Mouse (Mus musculus) liver, adult 2 months (tissue): ENCODE data around the gene Jade1.

ENCODE experiments used
- CTCF ChIP-seq: fragments of 200-500 bp; IDR thresholded peaks from 2 replicates; pipeline ENCODE4 v1.5.1; 2011; ENCODE audit warnings: low read depth, low read length, control low read depth
- POLR2A ChIP-seq: fragments of 200-500 bp; IDR thresholded peaks from 2 replicates; pipeline ENCODE4 v1.6.1; 2011; ENCODE audit warnings: low read length, control low read depth; ENCODE audit not compliant: insufficient read depth; ENCODE audit errors: extremely low read depth

DNA sequence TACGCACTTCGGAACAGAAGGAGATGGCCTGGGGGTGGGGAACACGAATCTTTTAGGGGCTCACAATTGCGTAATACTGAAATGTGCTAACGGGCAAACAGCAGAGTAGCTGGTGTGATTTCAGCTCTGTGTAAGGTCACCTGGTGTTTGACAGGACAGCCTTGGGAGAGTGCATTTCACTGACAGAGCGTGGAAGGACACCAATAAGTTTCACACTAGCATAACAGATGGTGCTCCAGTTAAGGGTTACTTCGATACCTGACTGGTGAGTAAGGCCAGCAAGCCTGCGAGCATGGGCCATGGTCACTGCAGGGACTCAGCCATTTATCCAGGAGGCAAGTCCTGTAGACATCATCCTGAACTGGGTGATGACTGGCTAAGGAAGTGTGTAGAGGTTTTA is 18.7 kb downstream of the Jade1 start:
- TF ChIP-seq CTCF = no peak
- no peak for TF ChIP-seq POLR2A
